Mouse (Mus musculus) forebrain, embryonic 15.5 days (tissue): ENCODE results near the gene Dip2a. TPM values are rescaled to one million over a fixed set of nuclear protein-coding genes. Genes with fewer than 3 reads are reported as not detected.

ENCODE experiments used
- ATAC-seq: fragments of 200-750 bp; cut with Nextera tagmentation; replicated peaks from 2 replicates; pipeline ENCODE4 v1.8.0; 2017; ENCODE audit warnings: mild to moderate bottlenecking, moderate TSS enrichment, moderate library complexity
- H3K27ac ChIP-seq: fragments of 300-500 bp; sonication (generic); replicated peaks from 2 replicates; pipeline ENCODE4 v1.5.1; 2015; ENCODE audit warnings: mild to moderate bottlenecking, inconsistent platforms
- H3K27me3 ChIP-seq: fragments of 300-500 bp; sonication (generic); 2 replicates; pipeline ENCODE4 v1.6.1; 2015; ENCODE audit warnings: inconsistent platforms
- H3K36me3 ChIP-seq: fragments of 300-500 bp; sonication (generic); 2 replicates; pipeline ENCODE4 v1.6.1; 2015; ENCODE audit warnings: mild to moderate bottlenecking, inconsistent platforms
- H3K4me1 ChIP-seq: fragments of 300-500 bp; sonication (generic); 2 replicates; pipeline ENCODE4 v1.6.1; 2015; ENCODE audit warnings: inconsistent platforms
- H3K4me2 ChIP-seq: fragments of 300-500 bp; sonication (generic); replicated peaks from 2 replicates; pipeline ENCODE4 v1.6.1; 2015; ENCODE audit warnings: mild to moderate bottlenecking, inconsistent platforms
- H3K4me3 ChIP-seq: fragments of 300-500 bp; sonication (generic); 2 replicates; pipeline ENCODE4 v1.5.1; 2015; ENCODE audit warnings: mild to moderate bottlenecking, inconsistent platforms
- H3K9ac ChIP-seq: fragments of 300-500 bp; sonication (generic); replicated peaks from 2 replicates; pipeline ENCODE4 v1.6.1; 2015; ENCODE audit warnings: mild to moderate bottlenecking, inconsistent platforms
- H3K9me3 ChIP-seq: fragments of 300-500 bp; sonication (generic); 2 replicates; pipeline ENCODE4 v1.6.1; 2016; ENCODE audit warnings: inconsistent platforms
- WGBS: fragments of 180-500 bp; shearing (Covaris S2); methylation state at CpG from one replicate; pipeline ENCODE4 v1.1.7; 2015; ENCODE audit warnings: mixed read lengths; 5-methylcytosine and 5-hydroxymethylcytosine counted together
- polyA plus RNA-seq: library from polyadenylated mRNA; unstranded; fragments of >200 nt; fragmentation: Nextera tagmentation; extraction: Ambion mirVana; gene quantifications from 2 replicates; pipeline ENCODE4 v1.2.1, GENCODE M21; 2015

The Dip2a gene
- polyA plus RNA-seq, 1 experiment from 2014 or later = 13.4 TPM

- Histone ChIP-seq H3K9me3 (no peaks in the 10 kb centered on the region), H3K4me1 (no peaks in the 10 kb centered on the region), H3K4me2 (no peak overlapping the region), H3K36me3 (peaks cover 73% of the 10 kb centered on the region), H3K27me3 (no peaks in the 10 kb centered on the region), H3K4me3 (no peak overlapping the region), H3K27ac (no peak overlapping the region), H3K9ac (no peak overlapping the region)
- WGBS = 94% methylated on average over 4 of the region's 4 CpGs
- ATAC-seq = no peak
Observed at GRCm38 (mm10) chr10:76293222-76293621, 51.9 kb downstream of the Dip2a start.

- Histone ChIP-seq H3K4me1 (no peaks in the 10 kb centered on the region), H3K9ac (no peak overlapping the region), H3K4me3 (no peak overlapping the region), H3K36me3 (peaks cover 74% of the 10 kb centered on the region), H3K27ac (no peak overlapping the region), H3K9me3 (no peaks in the 10 kb centered on the region), H3K27me3 (no peaks in the 10 kb centered on the region), H3K4me2 (no peak overlapping the region)
- 90% methylated on average over 3 of the region's 3 CpGs for WGBS
- ATAC-seq = no peak
Observed at GRCm38 (mm10) chr10:76289936-76290671, 55.0 kb downstream of the Dip2a start.

- Histone ChIP-seq H3K27ac (no peak overlapping the region), H3K4me2 (no peak overlapping the region), H3K36me3 (peaks cover 70% of the 10 kb centered on the region), H3K9ac (no peak overlapping the region), H3K27me3 (no peaks in the 10 kb centered on the region), H3K4me3 (no peak overlapping the region), H3K9me3 (no peaks in the 10 kb centered on the region), H3K4me1 (no peaks in the 10 kb centered on the region)
- 90% methylated on average over 5 of the region's 5 CpGs for WGBS
- ATAC-seq = no peak
Observed at GRCm38 (mm10) chr10:76289052-76289451, 56.0 kb downstream of the Dip2a start.

GRCm38 (mm10) chr10:76288268-76288993 is 56.7 kb downstream of the Dip2a start:
- Histone ChIP-seq H3K4me3 (no peak overlapping the region), H3K27ac (no peak overlapping the region), H3K9me3 (no peaks in the 10 kb centered on the region), H3K9ac (no peak overlapping the region), H3K36me3 (peaks cover 69% of the 10 kb centered on the region), H3K27me3 (no peaks in the 10 kb centered on the region), H3K4me1 (no peaks in the 10 kb centered on the region), H3K4me2 (no peak overlapping the region)
- ATAC-seq = no peak
- WGBS = 65% methylated on average over 11 of the region's 11 CpGs

GRCm38 (mm10) chr10:76278541-76279097 is 66.5 kb downstream of the Dip2a start:
- Histone ChIP-seq H3K9ac (no peak overlapping the region), H3K27me3 (no peaks in the 10 kb centered on the region), H3K36me3 (peaks cover 78% of the 10 kb centered on the region), H3K9me3 (no peaks in the 10 kb centered on the region), H3K4me1 (no peaks in the 10 kb centered on the region), H3K4me2 (no peak overlapping the region), H3K27ac (no peak overlapping the region), H3K4me3 (no peak overlapping the region)
- no peak for ATAC-seq
- WGBS = 77% methylated on average over 5 of the region's 5 CpGs

- 82% methylated on average over 10 of the region's 10 CpGs for WGBS
- no peak for ATAC-seq
- H3K9ac ChIP-seq = no peak overlapping the region
- no peaks in the 10 kb centered on the region for H3K4me1 ChIP-seq
- no peaks in the 10 kb centered on the region for H3K27me3 ChIP-seq
- H3K9me3 ChIP-seq = no peaks in the 10 kb centered on the region
- no peak overlapping the region for H3K4me2 ChIP-seq
- peaks cover 75% of the 10 kb centered on the region for H3K36me3 ChIP-seq
- no peak overlapping the region for H3K4me3 ChIP-seq
- no peak overlapping the region for H3K27ac ChIP-seq
Observed at GRCm38 (mm10) chr10:76275256-76275655, 69.8 kb downstream of the Dip2a start.

- Histone ChIP-seq H3K4me1 (no peaks in the 10 kb centered on the region), H3K36me3 (peaks cover 81% of the 10 kb centered on the region), H3K9ac (no peak overlapping the region), H3K4me3 (no peak overlapping the region), H3K27ac (no peak overlapping the region), H3K9me3 (no peaks in the 10 kb centered on the region), H3K27me3 (no peaks in the 10 kb centered on the region), H3K4me2 (no peak overlapping the region)
- ATAC-seq = no peak
- 56% methylated on average over 8 of the region's 8 CpGs for WGBS
Observed at GRCm38 (mm10) chr10:76271238-76271637, 73.9 kb downstream of the Dip2a start.

GRCm38 (mm10) chr10:76262431-76262830 is 82.7 kb downstream of the Dip2a start:
- Histone ChIP-seq H3K9me3 (no peaks in the 10 kb centered on the region), H3K4me3 (no peak overlapping the region), H3K27me3 (no peaks in the 10 kb centered on the region), H3K36me3 (peaks cover 29% of the 10 kb centered on the region), H3K9ac (no peak overlapping the region), H3K4me2 (no peak overlapping the region), H3K27ac (no peak overlapping the region), H3K4me1 (no peaks in the 10 kb centered on the region)
- ATAC-seq = no peak
- WGBS = 70% methylated on average over 4 of the region's 4 CpGs

- peaks cover 21% of the 10 kb centered on the region for H3K36me3 ChIP-seq
- no peaks in the 10 kb centered on the region for H3K27me3 ChIP-seq
- ATAC-seq = no peak
- WGBS = 81% methylated on average over 3 of the region's 3 CpGs
- H3K9ac ChIP-seq = no peak overlapping the region
- no peaks in the 10 kb centered on the region for H3K4me1 ChIP-seq
- no peaks in the 10 kb centered on the region for H3K9me3 ChIP-seq
- no peak overlapping the region for H3K4me2 ChIP-seq
- H3K4me3 ChIP-seq = no peak overlapping the region
- H3K27ac ChIP-seq = no peak overlapping the region
Observed at GRCm38 (mm10) chr10:76261447-76261846, 83.6 kb downstream of the Dip2a start.

GRCm38 (mm10) chr10:76260358-76261059 is 84.6 kb downstream of the Dip2a start:
- no peak overlapping the region for H3K4me3 ChIP-seq
- H3K27me3 ChIP-seq = no peaks in the 10 kb centered on the region
- H3K4me1 ChIP-seq = no peaks in the 10 kb centered on the region
- H3K36me3 ChIP-seq = peaks cover 12% of the 10 kb centered on the region
- no peak for ATAC-seq
- H3K9me3 ChIP-seq = no peaks in the 10 kb centered on the region
- no peak overlapping the region for H3K9ac ChIP-seq
- no peak overlapping the region for H3K4me2 ChIP-seq
- H3K27ac ChIP-seq = no peak overlapping the region
- WGBS = 61% methylated on average over 11 of the region's 11 CpGs

GRCm38 (mm10) chr10:76259566-76260232 is 85.4 kb downstream of the Dip2a start:
- H3K27ac ChIP-seq = no peak overlapping the region
- ATAC-seq = no peak
- no peak overlapping the region for H3K9ac ChIP-seq
- H3K4me3 ChIP-seq = no peak overlapping the region
- H3K9me3 ChIP-seq = no peaks in the 10 kb centered on the region
- WGBS = 85% methylated on average over 18 of the region's 18 CpGs
- no peak overlapping the region for H3K4me2 ChIP-seq
- no peaks in the 10 kb centered on the region for H3K27me3 ChIP-seq
- peaks cover 4% of the 10 kb centered on the region; the same call in 1 of the 2 replicates for H3K36me3 ChIP-seq
- H3K4me1 ChIP-seq = no peaks in the 10 kb centered on the region
